Mouse (Mus musculus): ENCODE measurements around the gene Dennd2a. TPM values are rescaled to one million over a fixed set of nuclear protein-coding genes. Genes with fewer than 3 reads are reported as not detected.
"Not testable (repeated sequence)": the region's sequence is repeated elsewhere in the genome, so short reads cannot be mapped to it uniquely, and the experiment has no call there.

Gene Dennd2a
- total RNA-seq, 4 experiments from 2014 or later, result 1.5 to 2.8 (median 2.1) TPM

DNA sequence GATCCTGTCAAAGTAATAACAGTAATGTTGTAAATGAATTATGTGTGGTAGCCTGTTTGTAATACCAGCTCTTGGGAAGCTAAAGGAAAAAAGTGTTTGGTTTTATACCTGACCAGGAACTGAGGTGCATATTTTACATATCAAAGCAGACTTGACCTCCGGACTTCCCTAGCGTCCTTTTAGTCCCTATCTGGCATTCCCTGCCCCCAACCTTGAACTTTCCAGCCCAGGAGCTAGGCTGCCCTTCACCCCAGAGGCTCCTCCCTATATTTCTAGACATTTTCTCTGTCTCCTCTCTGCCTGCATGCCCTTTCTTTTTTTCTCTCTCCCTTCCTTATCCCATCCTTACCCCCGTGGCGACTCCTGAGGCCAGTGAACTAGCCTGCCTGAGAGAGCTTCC lies 136.8 kb downstream of the Dennd2a start:
- DNase-seq (ENCODE audit: low spot score in 2 of 2), result no peak

DNA sequence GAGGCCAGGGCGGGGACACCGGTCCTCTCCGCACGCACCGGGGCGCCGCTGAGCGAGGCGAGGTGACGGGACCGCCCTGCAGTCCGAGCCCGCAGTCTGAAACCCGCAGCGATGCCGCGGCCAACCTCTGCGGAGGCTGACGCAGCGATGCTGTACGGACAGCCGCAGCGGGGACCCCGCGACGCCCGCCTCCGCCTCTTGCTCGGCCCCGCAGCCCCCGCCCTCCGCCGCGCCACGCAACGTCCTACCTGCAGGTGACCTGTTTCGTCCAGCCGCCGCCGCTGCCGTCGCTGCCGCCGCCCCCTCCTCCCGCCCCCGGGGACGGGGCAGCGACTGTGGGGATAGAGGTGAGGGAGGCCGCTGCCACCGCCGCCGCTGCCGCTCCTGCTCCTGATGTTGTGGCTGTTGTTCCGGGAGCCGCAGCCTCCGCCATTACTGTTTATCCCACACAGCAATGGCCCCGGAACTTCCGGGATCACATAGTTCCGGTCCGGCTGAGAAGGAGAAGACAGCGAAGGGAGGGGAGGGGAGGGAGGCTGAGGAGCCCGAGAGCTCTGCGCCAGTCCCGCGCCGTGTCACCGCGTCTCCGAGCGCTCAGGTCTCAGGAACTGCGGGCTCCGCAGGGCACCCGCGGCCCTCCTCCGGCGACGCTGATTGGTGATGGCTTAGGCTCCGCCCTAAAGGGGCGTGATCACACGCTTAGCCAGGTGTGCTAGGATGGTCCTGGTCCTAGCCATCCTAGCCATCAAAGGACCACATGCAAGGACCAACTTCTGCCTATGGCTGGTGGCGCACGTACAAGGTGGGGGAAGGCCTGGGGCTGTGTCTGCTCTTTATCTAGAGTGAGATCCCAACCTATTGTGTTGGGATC lies 137.6 kb downstream of the Dennd2a start, which contains the start of gene Mkrn1:
TSS of gene Mkrn1 (minus strand) at position 612 of the 871 bp plus-strand sequence.
- DNase-seq (ENCODE audit: low spot score in 2 of 2), result peak; percentile 28 to 29

DNA sequence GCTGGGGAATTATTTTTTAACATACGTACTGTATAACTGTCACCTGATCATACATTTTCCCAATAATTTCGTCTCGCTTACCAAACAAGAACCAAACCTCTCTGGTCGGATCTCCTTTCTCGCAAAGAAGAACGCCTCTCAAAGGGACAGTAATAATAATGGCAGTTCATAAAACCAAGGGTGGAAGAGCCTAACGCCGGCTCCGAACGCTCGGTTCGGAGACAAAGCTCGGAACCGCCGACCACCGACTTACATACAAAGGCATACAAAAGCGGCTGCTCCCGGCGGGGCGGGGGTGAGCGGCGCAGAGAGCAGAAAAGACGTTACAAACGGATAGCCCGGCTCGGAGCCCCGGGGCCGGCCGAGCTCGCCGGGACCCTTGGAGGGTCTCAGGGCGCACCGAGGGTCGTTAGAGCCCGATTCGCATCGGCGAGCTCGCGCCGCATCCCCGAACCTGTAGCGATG lies 138.2 kb downstream of the Dennd2a start:
- no peak for DNase-seq (ENCODE audit: low spot score in 2 of 2)

DNA sequence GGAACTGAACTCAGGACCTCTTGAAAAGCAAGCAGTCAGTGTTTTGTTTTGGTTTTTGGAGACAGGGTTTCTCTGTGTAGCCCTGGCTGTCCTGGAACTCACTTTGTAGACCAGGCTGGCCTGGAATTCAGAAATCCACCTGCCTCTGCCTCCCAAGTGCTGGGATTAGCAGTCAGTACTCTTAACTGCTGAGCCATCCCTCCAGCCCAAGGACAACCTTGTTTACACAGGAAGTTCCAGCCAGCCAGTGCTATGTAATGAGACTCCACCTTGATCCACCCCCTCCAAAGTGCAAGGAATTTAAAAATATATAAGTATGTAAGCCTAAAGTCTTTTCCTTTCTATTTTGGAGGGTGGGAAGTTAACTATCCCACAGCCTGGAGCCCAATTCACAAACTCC lies 141.0 kb downstream of the Dennd2a start:
- not testable (repeated sequence) for DNase-seq (ENCODE audit: low spot score in 2 of 2)

DNA sequence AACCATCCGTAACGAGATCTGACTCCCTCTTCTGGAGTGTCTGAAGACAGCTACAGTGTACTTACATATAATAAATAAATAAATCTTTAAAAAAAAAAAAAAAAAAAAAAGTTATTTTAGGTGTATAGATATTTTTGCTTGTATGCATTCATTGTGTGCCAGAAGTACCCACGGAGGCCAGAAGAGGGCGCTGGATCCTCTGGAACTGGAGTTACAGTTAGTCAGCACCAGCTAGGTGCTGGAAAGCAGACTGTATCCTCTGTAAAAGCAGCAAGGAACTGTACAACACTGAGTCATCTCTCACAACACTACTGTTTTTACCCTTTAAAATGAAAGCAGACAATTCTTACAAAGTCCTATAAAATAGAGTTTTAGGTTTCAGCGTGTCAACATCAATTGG lies 141.9 kb downstream of the Dennd2a start:
- peak; percentile 9 to 37 for DNase-seq (ENCODE audit: low spot score in 2 of 2)

DNA sequence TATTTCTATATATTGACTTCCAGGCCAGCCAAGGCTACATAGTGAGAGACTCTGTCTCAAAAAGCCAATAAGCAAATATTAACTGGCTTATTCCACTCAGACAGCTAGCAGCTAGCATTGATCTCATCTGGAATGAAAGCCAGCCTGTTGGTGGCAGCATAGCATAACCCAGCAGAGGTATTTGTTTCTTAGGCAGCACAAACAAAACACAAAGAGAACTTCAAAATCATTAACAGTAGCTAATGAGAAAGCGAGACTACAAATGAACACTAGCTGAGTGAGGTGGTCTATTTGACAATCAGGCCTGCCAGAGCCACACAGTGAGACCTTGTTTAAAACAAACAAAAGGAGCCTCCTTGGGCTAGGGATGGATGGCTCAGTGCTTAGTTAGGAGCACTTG lies 143.6 kb downstream of the Dennd2a start:
- DNase-seq (ENCODE audit: low spot score in 2 of 2), result no peak

Other genes starting within 250 kb of the Dennd2a start
- gene Slc37a3, start 180.2 kb downstream of the Dennd2a start, total RNA-seq (2022), result 10 to 100 TPM; 12.1 to 18.0 (median 12.7) TPM
- gene Rab19, start 176.7 kb downstream of the Dennd2a start, total RNA-seq (2022), result under 1 TPM in 1 of 4 experiments, not detected in 3; 0.18 TPM
- gene Mkrn1, start 137.4 kb downstream of the Dennd2a start, total RNA-seq (2022), result 10 to 100 TPM; 14.0 to 18.6 (median 15.6) TPM
- gene Adck2, start 16.0 kb upstream of the Dennd2a start, total RNA-seq (2022), result 1 to 10 TPM; 4.6 to 5.5 (median 5.1) TPM
- under 1 TPM in 1 of 4 experiments, not detected in 3; 0.75 TPM for gene Gm42420, start 27.9 kb upstream of the Dennd2a start, total RNA-seq (2022)
- gene Ndufb2, start 34.7 kb upstream of the Dennd2a start, total RNA-seq (2022), result 100 to 1,000 TPM; 404 to 454 (median 441) TPM
- 1 to 10 TPM; 4.7 to 6.8 (median 6.4) TPM for gene Braf, start 167.6 kb upstream of the Dennd2a start, total RNA-seq (2022)

Measured in gastrocnemius, adult 8-10 months (tissue).